28 mouse cellular contexts compared by ENCODE assay signal in genomic region chr17:67013217-67013616, GRCm38 (mm10).
DNase-seq lines count a peak whose midpoint lies in the region; ATAC-seq and TF ChIP-seq lines count a peak whose summit lies in the region.
"Had no signal": no experiment of that assay in that cellular context is flagged by ENCODE, and none has a peak within 500 bp of the region (broad histone marks: within the 10 kb centered on the region; RNA-seq: fewer than 3 reads in every experiment).

No protein-coding gene starts in this region.

- no peak overlapping the region for H3K4me2 ChIP-seq in forebrain, embryonic 14.5 days (ENCODE audit: low read length)
- H3K4me2 ChIP-seq in forebrain, embryonic 13.5 days: no peak overlapping the region
- H3K4me2 ChIP-seq: embryonic facial prominence, embryonic 12.5 days; forebrain, embryonic 15.5 days; heart, embryonic 13.5 days; hindbrain, embryonic 12.5 days; kidney, embryonic 15.5 days; midbrain, embryonic 15.5 days; neural tube, embryonic 13.5 days; stomach, embryonic 15.5 days had no signal

- no peak for TF ChIP-seq POLR2A in brain, embryonic 14.5 days (IDR thresholded peaks at IDR 0.05; ENCODE audit: borderline replicate concordance, extremely low read depth, insufficient read depth, insufficient read length, poor library complexity, severe bottlenecking)
- no peak for TF ChIP-seq POLR2A in olfactory bulb, adult 2 months (IDR thresholded peaks at IDR 0.05; ENCODE audit: insufficient read depth, low read depth, low read length)

- H3K27me3 ChIP-seq in forebrain, embryonic 14.5 days (replicated peaks; ENCODE audit: control insufficient read depth, insufficient read depth, low read length): no peaks in the 10 kb centered on the region
- no peaks in the 10 kb centered on the region for H3K27me3 ChIP-seq in forebrain, embryonic 13.5 days
- H3K27me3 ChIP-seq: embryonic facial prominence, embryonic 12.5 days; forebrain, embryonic 15.5 days; heart, embryonic 13.5 days; hindbrain, embryonic 12.5 days; kidney, embryonic 15.5 days; midbrain, embryonic 15.5 days; neural tube, embryonic 13.5 days; stomach, embryonic 15.5 days had no signal

- peaks cover 7% of the 10 kb centered on the region for H3K4me1 ChIP-seq in forebrain, embryonic 14.5 days (ENCODE audit: control insufficient read depth, insufficient read depth, low read length)
- peaks cover 20% of the 10 kb centered on the region for H3K4me1 ChIP-seq in forebrain, embryonic 13.5 days
- H3K4me1 ChIP-seq in olfactory bulb, adult 2 months (ENCODE audit: control insufficient read depth, insufficient read depth, low read length): peaks cover 7% of the 10 kb centered on the region; the same call in 1 of the 2 replicates
- H3K4me1 ChIP-seq: heart, embryonic 13.5 days; hindbrain, embryonic 12.5 days; kidney, embryonic 15.5 days; midbrain, embryonic 15.5 days; stomach, embryonic 15.5 days had no signal

- ATAC-seq in forebrain, embryonic 14.5 days: no peak
- ATAC-seq in forebrain, embryonic 13.5 days: no peak
- ATAC-seq: lung, postnatal 0 days; midbrain, embryonic 15.5 days had no signal

- no peak overlapping the region for H3K27ac ChIP-seq in forebrain, embryonic 14.5 days (ENCODE audit: low read depth, low read length)
- no peak overlapping the region for H3K27ac ChIP-seq in forebrain, embryonic 13.5 days
- H3K27ac ChIP-seq in olfactory bulb, adult 2 months (ENCODE audit: insufficient read depth, low read depth, low read length): 0 out of 2 replicates have a peak overlapping the region, but pooled peaks have one; percentile 22
- H3K27ac ChIP-seq: embryonic facial prominence, embryonic 12.5 days; forebrain, embryonic 15.5 days; heart, embryonic 13.5 days; hindbrain, embryonic 12.5 days; kidney, embryonic 15.5 days; macrophage; midbrain, embryonic 15.5 days; neural tube, embryonic 13.5 days; stomach, embryonic 15.5 days had no signal

- WGBS in forebrain, embryonic 14.5 days: 17% methylated on average over 6 of the region's 6 CpGs
- 41% methylated on average over 6 of the region's 6 CpGs for WGBS in forebrain, embryonic 13.5 days
- 25% methylated on average over 6 of the region's 6 CpGs for WGBS in olfactory bulb, adult 2 months

- H3K36me3 ChIP-seq in forebrain, embryonic 14.5 days (ENCODE audit: control insufficient read depth, insufficient read depth, low read length): no peaks in the 10 kb centered on the region
- no peaks in the 10 kb centered on the region for H3K36me3 ChIP-seq in forebrain, embryonic 13.5 days (ENCODE audit: poor library complexity, severe bottlenecking)
- H3K36me3 ChIP-seq: embryonic facial prominence, embryonic 12.5 days; forebrain, embryonic 15.5 days; heart, embryonic 13.5 days; hindbrain, embryonic 12.5 days; kidney, embryonic 15.5 days; midbrain, embryonic 15.5 days; neural tube, embryonic 13.5 days; stomach, embryonic 15.5 days had no signal

- no peak for TF ChIP-seq CTCF in brain, embryonic 14.5 days (IDR thresholded peaks at IDR 0.05; ENCODE audit: borderline replicate concordance, extremely low read depth, insufficient read depth, insufficient read length)
- TF ChIP-seq CTCF in olfactory bulb, adult 2 months (IDR thresholded peaks at IDR 0.05; ENCODE audit: insufficient read depth, low read depth, low read length): no peak

- DNase-seq in forebrain, embryonic 14.5 days (ENCODE audit: low spot score): peak; percentile 55
- DNase-seq in layer of hippocampus, adult 11-12 months (ENCODE audit: low spot score): peak; percentile 29
- no peak for DNase-seq in layer of hippocampus, postnatal 25 days (ENCODE audit: extremely low spot score in 1 of 2, low spot score in 1 of 2)
- DNase-seq in brain, embryonic 14.5 days (ENCODE audit: low read depth): peak; percentile 74
- DNase-seq in cerebellum, adult 9-11 months: no peak
- DNase-seq in ovary, postnatal 36 days (ENCODE audit: low spot score): no peak
- DNase-seq: adrenal gland, postnatal 10 days; cerebellum, postnatal 14 days; gastrocnemius, postnatal 14 days; heart, adult 18-20 months; heart, postnatal 14 days; kidney, adult 11 months; kidney, postnatal 36 days; thymus, adult 18-20 months; thymus, postnatal 36 days had no signal

- no peak overlapping the region for H3K4me3 ChIP-seq in forebrain, embryonic 14.5 days (ENCODE audit: low read depth, low read length)
- H3K4me3 ChIP-seq in forebrain, embryonic 13.5 days: no peak overlapping the region
- H3K4me3 ChIP-seq in olfactory bulb, adult 2 months (ENCODE audit: insufficient read depth, low read depth, low read length): no peak overlapping the region
- H3K4me3 ChIP-seq: embryonic facial prominence, embryonic 12.5 days; forebrain, embryonic 15.5 days; heart, embryonic 13.5 days; hindbrain, embryonic 12.5 days; kidney, embryonic 15.5 days; midbrain, embryonic 15.5 days; myocyte; neural tube, embryonic 13.5 days; stomach, embryonic 15.5 days had no signal

- H3K9ac ChIP-seq in forebrain, embryonic 14.5 days (ENCODE audit: low read length): no peak overlapping the region
- no peak overlapping the region for H3K9ac ChIP-seq in forebrain, embryonic 13.5 days
- H3K9ac ChIP-seq: embryonic facial prominence, embryonic 12.5 days; forebrain, embryonic 15.5 days; heart, embryonic 13.5 days; hindbrain, embryonic 12.5 days; kidney, embryonic 15.5 days; midbrain, embryonic 15.5 days; neural tube, embryonic 13.5 days; stomach, embryonic 15.5 days had no signal

- H3K9me3 ChIP-seq in forebrain, embryonic 14.5 days (replicated peaks; ENCODE audit: control insufficient read depth, low read length): no peaks in the 10 kb centered on the region
- H3K9me3 ChIP-seq in forebrain, embryonic 13.5 days (replicated peaks): no peaks in the 10 kb centered on the region
- H3K9me3 ChIP-seq: embryonic facial prominence, embryonic 12.5 days; forebrain, embryonic 15.5 days; heart, embryonic 13.5 days; hindbrain, embryonic 12.5 days; kidney, embryonic 15.5 days; midbrain, embryonic 15.5 days; neural tube, embryonic 13.5 days; stomach, embryonic 15.5 days had no signal

Comparison
In these comparisons a context has a peak if more than half of its experiments do, and no peak if none do; other contexts are left out.
1. DNase-seq: peak in forebrain, embryonic 14.5 days (single experiment), layer of hippocampus, adult 11-12 months (single experiment) and brain, embryonic 14.5 days (single experiment); none in layer of hippocampus, postnatal 25 days (0 of 2), cerebellum, adult 9-11 months (single experiment) and ovary, postnatal 36 days (single experiment).